Mouse (Mus musculus): ENCODE measurements around the gene Uggt2. TPM values are rescaled to one million over a fixed set of nuclear protein-coding genes. Genes with fewer than 3 reads are reported as not detected.
A peak's percentile ranks its signal among the peaks of the same experiment; 100 is the strongest.

Uggt2 gene
- polyA plus RNA-seq, 2 experiments, result 14.9 to 36.0 TPM

DNA sequence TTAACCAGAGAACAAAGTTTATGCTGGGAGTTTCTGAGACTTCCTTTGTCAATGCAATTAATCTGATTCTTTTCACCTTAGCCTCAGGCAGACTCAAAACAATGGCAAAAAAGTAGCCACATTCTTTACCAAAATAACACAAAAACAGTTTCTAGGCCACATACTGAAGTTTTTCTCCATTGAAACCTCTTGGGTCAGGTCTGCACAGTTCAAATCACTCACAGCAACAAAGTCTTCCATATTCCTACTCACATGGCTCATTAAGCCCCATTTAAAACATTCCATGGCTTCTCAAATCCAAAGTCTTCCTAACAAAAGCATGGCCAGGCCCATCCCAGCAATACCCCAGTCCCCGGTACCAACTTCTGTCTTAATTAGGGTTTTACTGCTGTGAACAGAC is 46.3 kb downstream of the Uggt2 start:
- Histone ChIP-seq H3K9me3 (ENCODE audit: control insufficient read depth, low read length) (no peaks in the 10 kb centered on the region), H3K27me3 (ENCODE audit: control insufficient read depth, insufficient read depth, low read length) (no peaks in the 10 kb centered on the region), H3K4me3 (replicated peaks; ENCODE audit: low read length) (no peak overlapping the region), H3K9ac (ENCODE audit: low read depth, low read length, severe bottlenecking) (no peak overlapping the region), H3K27ac (replicated peaks; ENCODE audit: low read depth, low read length) (no peak overlapping the region), H3K36me3 (ENCODE audit: control insufficient read depth, insufficient read depth, low read length) (peaks cover 61% of the 10 kb centered on the region), H3K4me1 (ENCODE audit: control insufficient read depth, insufficient read depth, low read length) (no peaks in the 10 kb centered on the region), H3K4me2 (replicated peaks; ENCODE audit: low read depth, low read length, severe bottlenecking) (no peak overlapping the region)
- DNase-seq (ENCODE audit: low spot score), result no peak
- WGBS, result 94% methylated on average over 1 of the region's 1 CpGs
- TF ChIP-seq POLR2A (IDR thresholded peaks at IDR 0.05; ENCODE audit: borderline replicate concordance, extremely low read depth, insufficient read depth, insufficient read length), result no peak
- ATAC-seq (ENCODE audit: low FRiP score, low read depth), result no peak

DNA sequence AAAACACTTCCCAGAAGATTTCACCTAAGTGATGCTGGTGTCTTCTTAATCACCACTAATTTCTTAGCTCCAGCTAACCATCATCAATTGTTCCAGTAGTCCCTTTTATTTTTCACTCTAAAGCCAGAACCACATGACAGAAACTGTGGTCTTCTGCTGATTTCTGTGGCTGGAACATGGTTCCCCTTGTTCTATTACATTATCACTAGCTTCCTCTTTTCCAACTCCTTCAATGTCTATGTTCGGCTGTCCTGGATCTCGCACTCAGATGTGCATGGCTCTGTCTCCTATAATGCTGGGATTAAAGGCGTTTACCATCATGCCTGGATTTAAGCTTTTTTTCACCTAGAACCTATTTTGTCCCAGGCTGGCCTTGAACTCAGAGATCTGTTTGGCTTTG is 46.9 kb downstream of the Uggt2 start:
- no peak for DNase-seq (ENCODE audit: low spot score)
- no peak for ATAC-seq (ENCODE audit: low FRiP score, low read depth)
- no peak overlapping the region for H3K4me2 ChIP-seq (replicated peaks; ENCODE audit: low read depth, low read length, severe bottlenecking)
- no peaks in the 10 kb centered on the region for H3K27me3 ChIP-seq (ENCODE audit: control insufficient read depth, insufficient read depth, low read length)
- H3K9me3 ChIP-seq (ENCODE audit: control insufficient read depth, low read length), result no peaks in the 10 kb centered on the region
- peaks cover 58% of the 10 kb centered on the region for H3K36me3 ChIP-seq (ENCODE audit: control insufficient read depth, insufficient read depth, low read length)
- no peak overlapping the region for H3K4me3 ChIP-seq (replicated peaks; ENCODE audit: low read length)
- TF ChIP-seq POLR2A (IDR thresholded peaks at IDR 0.05; ENCODE audit: borderline replicate concordance, extremely low read depth, insufficient read depth, insufficient read length), result no peak
- WGBS, result 96% methylated on average over 3 of the region's 3 CpGs
- H3K9ac ChIP-seq (ENCODE audit: low read depth, low read length, severe bottlenecking), result no peak overlapping the region
- H3K27ac ChIP-seq (replicated peaks; ENCODE audit: low read depth, low read length), result no peak overlapping the region
- no peaks in the 10 kb centered on the region for H3K4me1 ChIP-seq (ENCODE audit: control insufficient read depth, insufficient read depth, low read length)

GRCm38 (mm10) chr14:119043765-119044164 is 55.5 kb downstream of the Uggt2 start:
- H3K27me3 ChIP-seq (ENCODE audit: control insufficient read depth, insufficient read depth, low read length), result no peaks in the 10 kb centered on the region

GRCm38 (mm10) chr14:119040253-119040652 is 59.0 kb downstream of the Uggt2 start:
- DNase-seq (ENCODE audit: low spot score) (peak; percentile 45), ATAC-seq (ENCODE audit: low FRiP score, low read depth) (no peak)
- no peak overlapping the region for H3K4me3 ChIP-seq (replicated peaks; ENCODE audit: low read length)
- whole genome bisulfite sequencing, result 55% methylated on average over 1 of the region's 1 CpGs
- peaks cover 47% of the 10 kb centered on the region for H3K36me3 ChIP-seq (ENCODE audit: control insufficient read depth, insufficient read depth, low read length)
- no peak overlapping the region for H3K9ac ChIP-seq (ENCODE audit: low read depth, low read length, severe bottlenecking)
- no peak for TF ChIP-seq POLR2A (IDR thresholded peaks at IDR 0.05; ENCODE audit: borderline replicate concordance, extremely low read depth, insufficient read depth, insufficient read length)
- H3K4me1 ChIP-seq (ENCODE audit: control insufficient read depth, insufficient read depth, low read length), result no peaks in the 10 kb centered on the region
- no peaks in the 10 kb centered on the region for H3K27me3 ChIP-seq (ENCODE audit: control insufficient read depth, insufficient read depth, low read length)
- no peak overlapping the region for H3K27ac ChIP-seq (replicated peaks; ENCODE audit: low read depth, low read length)
- H3K9me3 ChIP-seq (ENCODE audit: control insufficient read depth, low read length), result no peaks in the 10 kb centered on the region
- no peak overlapping the region for H3K4me2 ChIP-seq (replicated peaks; ENCODE audit: low read depth, low read length, severe bottlenecking)

More at GRCm38 (mm10) chr14:119043765-119044164, 55.5 kb downstream of the Uggt2 start:
- Histone ChIP-seq H3K4me3 (replicated peaks; ENCODE audit: low read length) (no peak overlapping the region), H3K36me3 (ENCODE audit: control insufficient read depth, insufficient read depth, low read length) (peaks cover 42% of the 10 kb centered on the region), H3K9me3 (ENCODE audit: control insufficient read depth, low read length) (no peaks in the 10 kb centered on the region), H3K9ac (ENCODE audit: low read depth, low read length, severe bottlenecking) (no peak overlapping the region), H3K27ac (replicated peaks; ENCODE audit: low read depth, low read length) (no peak overlapping the region), H3K4me1 (ENCODE audit: control insufficient read depth, insufficient read depth, low read length) (no peaks in the 10 kb centered on the region), H3K4me2 (replicated peaks; ENCODE audit: low read depth, low read length, severe bottlenecking) (no peak overlapping the region)
- DNase-seq (ENCODE audit: low spot score) (no peak), ATAC-seq (ENCODE audit: low FRiP score, low read depth) (no peak)
- no peak for TF ChIP-seq POLR2A (IDR thresholded peaks at IDR 0.05; ENCODE audit: borderline replicate concordance, extremely low read depth, insufficient read depth, insufficient read length)
- WGBS, result 83% methylated on average over 7 of the region's 7 CpGs

GRCm38 (mm10) chr14:119037755-119038154 is 61.5 kb downstream of the Uggt2 start:
- H3K36me3 ChIP-seq (ENCODE audit: control insufficient read depth, insufficient read depth, low read length), result peaks cover 51% of the 10 kb centered on the region
- H3K4me1 ChIP-seq (ENCODE audit: control insufficient read depth, insufficient read depth, low read length), result no peaks in the 10 kb centered on the region
- H3K9ac ChIP-seq (ENCODE audit: low read depth, low read length, severe bottlenecking), result no peak overlapping the region
- no peak for TF ChIP-seq POLR2A (IDR thresholded peaks at IDR 0.05; ENCODE audit: borderline replicate concordance, extremely low read depth, insufficient read depth, insufficient read length)
- H3K4me2 ChIP-seq (replicated peaks; ENCODE audit: low read depth, low read length, severe bottlenecking), result no peak overlapping the region
- H3K27ac ChIP-seq (replicated peaks; ENCODE audit: low read depth, low read length), result no peak overlapping the region
- WGBS, result 63% methylated on average over 3 of the region's 3 CpGs
- ATAC-seq (ENCODE audit: low FRiP score, low read depth), result no peak
- H3K27me3 ChIP-seq (ENCODE audit: control insufficient read depth, insufficient read depth, low read length), result no peaks in the 10 kb centered on the region
- no peak for DNase-seq (ENCODE audit: low spot score)
- no peaks in the 10 kb centered on the region for H3K9me3 ChIP-seq (ENCODE audit: control insufficient read depth, low read length)
- no peak overlapping the region for H3K4me3 ChIP-seq (replicated peaks; ENCODE audit: low read length)
